Mouse (Mus musculus): ENCODE results near the gene Retn. TPM values are rescaled to one million over a fixed set of nuclear protein-coding genes. Genes with fewer than 3 reads are reported as not detected.

The Retn gene
- polyA plus RNA-seq, 1 experiment from 2014 or later: 0.24 TPM

- H3K27me3 ChIP-seq: no peaks in the 10 kb centered on the region
- ATAC-seq: no peak
- DNase-seq (ENCODE audit: low read depth, low spot score): no peak
- POLR2A ChIA-PET: no interaction called here
- CTCF ChIA-PET: interaction anchor here (0.7 to 6.4 kb wide), 9 partner anchors 10 to 161 kb away, joined by 3 to 41 read pairs (median 4); partner anchors contain the start of genes Fcor and Trappc5
- TF ChIP-seq CTCF (IDR thresholded peaks at IDR 0.05): no peak
- in situ Hi-C loops (cut with MboI; ENCODE audit: low pct_unique_long_range_greater_than_20kb): loop anchor here (5.0 kb wide), 2 partner anchors 44 to 71 kb away; partner anchors contain the start of gene Fcor
These were observed 27.6 kb upstream of the Retn start for GRCm38 (mm10) chr8:3628014-3628413.

- ChIA-PET POLR2A (interaction anchor here (1.0 to 1.6 kb wide), 3 partner anchors 15 to 34 kb away, joined by 3 read pairs; partner anchors contain the start of gene Mcemp1), CTCF (interaction anchor here (1.1 to 6.4 kb wide), 4 partner anchors 10 to 45 kb away, joined by 4 to 41 read pairs (median 12); partner anchors contain the start of genes Fcor and Trappc5)
- DNase-seq (ENCODE audit: low read depth, low spot score) (no peak), ATAC-seq (peak; percentile 91)
- TF ChIP-seq CTCF (IDR thresholded peaks at IDR 0.05): no peak
- no peaks in the 10 kb centered on the region for H3K27me3 ChIP-seq
- in situ Hi-C loops (cut with MboI; ENCODE audit: low pct_unique_long_range_greater_than_20kb): no loop called here
These were observed 24.7 kb upstream of the Retn start, which contains the start of gene Stxbp2 for GRCm38 (mm10) chr8:3630647-3631477. Gene Stxbp2 (plus strand): TSS chr8:3630955.

GRCm38 (mm10) chr8:3631478-3631875 lies 24.1 kb upstream of the Retn start:
- peak; percentile 22 for ATAC-seq
- POLR2A ChIA-PET: interaction anchor here (0.9 to 1.6 kb wide), 4 partner anchors 8 to 34 kb away, joined by 3 read pairs; partner anchors contain the start of gene Mcemp1
- no peaks in the 10 kb centered on the region for H3K27me3 ChIP-seq
- in situ Hi-C loops (cut with MboI; ENCODE audit: low pct_unique_long_range_greater_than_20kb): no loop called here
- CTCF ChIA-PET: interaction anchor here (1.1 to 6.4 kb wide), 4 partner anchors 9 to 44 kb away, joined by 4 to 41 read pairs (median 4); partner anchors contain the start of genes Fcor and Trappc5
- no peak for TF ChIP-seq CTCF (IDR thresholded peaks at IDR 0.05)
- DNase-seq (ENCODE audit: low read depth, low spot score): no peak

GRCm38 (mm10) chr8:3645804-3646203 lies 9.8 kb upstream of the Retn start:
- TF ChIP-seq CTCF (IDR thresholded peaks at IDR 0.05): no peak
- in situ Hi-C loops (cut with MboI; ENCODE audit: low pct_unique_long_range_greater_than_20kb): no loop called here
- CTCF ChIA-PET: interaction anchor here (0.7 to 1.0 kb wide), 3 partner anchors 10 to 26 kb away, joined by 3 to 4 read pairs (median 3); partner anchors contain the start of genes Fcor and Retn
- POLR2A ChIA-PET: interaction anchor here (0.9 kb wide), 1 partner anchor 15 kb away, joined by 3 read pairs; the partner anchor contains the start of gene Stxbp2
- no peak for DNase-seq (ENCODE audit: low read depth, low spot score)
- ATAC-seq: no peak
- H3K27me3 ChIP-seq: no peaks in the 10 kb centered on the region

DNA sequence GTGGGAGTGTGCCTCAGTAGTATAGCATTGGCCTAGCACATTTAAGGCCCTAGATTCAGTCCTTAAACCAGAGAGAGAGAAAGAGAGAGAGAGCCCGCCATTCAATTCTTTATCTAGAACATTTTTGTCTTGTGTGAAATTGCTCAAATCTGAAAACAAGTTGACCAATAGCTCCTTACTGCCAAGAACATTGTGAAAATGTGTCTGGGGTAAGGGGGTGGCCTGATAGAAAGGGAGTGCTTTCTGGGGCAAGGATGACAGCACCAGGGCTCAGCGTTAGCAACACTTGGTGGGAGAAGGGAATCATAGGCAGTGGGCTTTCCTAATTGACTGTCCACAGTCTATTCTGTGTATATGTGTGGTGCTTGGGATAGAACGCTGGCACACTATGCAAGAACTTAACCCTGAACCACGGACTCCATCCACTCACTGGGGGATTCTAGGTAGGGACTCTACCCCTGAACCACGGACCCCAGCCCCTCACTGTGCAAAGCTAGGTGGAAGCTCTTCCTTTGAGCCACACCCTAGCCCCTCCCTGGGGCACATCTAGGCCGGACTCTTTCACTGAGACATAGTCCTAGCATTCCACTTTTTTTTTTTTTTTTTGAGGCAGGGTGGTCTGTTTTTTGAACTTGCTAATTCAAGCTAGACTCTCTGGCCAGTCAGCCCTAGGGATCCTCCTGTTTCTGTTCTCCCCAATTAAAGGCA lies 8.6 kb upstream of the Retn start:
- CTCF ChIA-PET: interaction anchor here (1.1 to 2.9 kb wide), 4 partner anchors 10 to 25 kb away, joined by 3 to 10 read pairs (median 8); partner anchors contain the start of gene Fcor
- no peak for DNase-seq (ENCODE audit: low read depth, low spot score)
- POLR2A ChIA-PET: no interaction called here
- no peaks in the 10 kb centered on the region for H3K27me3 ChIP-seq
- peak; percentile 15 for ATAC-seq
- no peak for TF ChIP-seq CTCF (IDR thresholded peaks at IDR 0.05)
- in situ Hi-C loops (cut with MboI; ENCODE audit: low pct_unique_long_range_greater_than_20kb): no loop called here

DNA sequence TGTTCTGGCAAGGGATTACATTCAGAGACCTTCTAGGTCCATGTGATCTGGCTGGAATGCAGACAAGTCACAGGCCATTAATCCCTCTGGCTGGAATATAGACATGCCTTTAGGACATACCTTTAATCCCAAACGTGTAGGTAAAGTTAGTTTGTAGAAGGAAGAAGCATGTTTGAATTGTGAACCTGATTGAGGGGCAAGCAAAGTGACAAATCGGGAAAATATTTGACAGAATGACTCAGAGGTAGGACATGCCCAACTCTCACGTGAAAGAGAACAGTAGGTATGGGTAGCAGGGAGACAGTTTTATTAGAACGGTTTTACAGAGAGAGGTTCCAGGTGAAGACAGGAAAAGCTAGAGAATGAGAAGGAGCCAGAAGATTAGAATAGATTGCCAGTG lies 8.0 kb upstream of the Retn start:
- DNase-seq (ENCODE audit: low read depth, low spot score): no peak

GRCm38 (mm10) chr8:3648268-3648667 lies 7.3 kb upstream of the Retn start:
- in situ Hi-C loops (cut with MboI; ENCODE audit: low pct_unique_long_range_greater_than_20kb): no loop called here
- ChIA-PET POLR2A (interaction anchor here (0.7 kb wide), 1 partner anchor 8 kb away, joined by 7 read pairs; no protein-coding TSS in a partner anchor), CTCF (interaction anchor here (1.6 to 2.9 kb wide), 4 partner anchors 9 to 24 kb away, joined by 4 to 10 read pairs (median 8); partner anchors contain the start of gene Fcor)
- ATAC-seq: no peak
- no peak for TF ChIP-seq CTCF (IDR thresholded peaks at IDR 0.05)
- DNase-seq (ENCODE audit: low read depth, low spot score): no peak
- no peaks in the 10 kb centered on the region for H3K27me3 ChIP-seq

More for the DNA sequence above, 8.0 kb upstream of the Retn start:
- peak; percentile 50 for ATAC-seq
- TF ChIP-seq CTCF (IDR thresholded peaks at IDR 0.05): no peak
- POLR2A ChIA-PET: no interaction called here
- no peaks in the 10 kb centered on the region for H3K27me3 ChIP-seq
- CTCF ChIA-PET: interaction anchor here (1.1 to 2.9 kb wide), 5 partner anchors 9 to 24 kb away, joined by 3 to 10 read pairs (median 6); partner anchors contain the start of gene Fcor
- in situ Hi-C loops (cut with MboI; ENCODE audit: low pct_unique_long_range_greater_than_20kb): no loop called here

GRCm38 (mm10) chr8:3648990-3649389 lies 6.6 kb upstream of the Retn start:
- no peaks in the 10 kb centered on the region for H3K27me3 ChIP-seq
- POLR2A ChIA-PET: interaction anchor here (0.7 kb wide), 1 partner anchor 8 kb away, joined by 7 read pairs; no protein-coding TSS in a partner anchor
- no peak for ATAC-seq
- no peak for DNase-seq (ENCODE audit: low read depth, low spot score)
- in situ Hi-C loops (cut with MboI; ENCODE audit: low pct_unique_long_range_greater_than_20kb): no loop called here
- no peak for TF ChIP-seq CTCF (IDR thresholded peaks at IDR 0.05)
- CTCF ChIA-PET: interaction anchor here (1.6 to 2.9 kb wide), 3 partner anchors 8 to 23 kb away, joined by 4 to 10 read pairs (median 10); partner anchors contain the start of gene Fcor

DNA sequence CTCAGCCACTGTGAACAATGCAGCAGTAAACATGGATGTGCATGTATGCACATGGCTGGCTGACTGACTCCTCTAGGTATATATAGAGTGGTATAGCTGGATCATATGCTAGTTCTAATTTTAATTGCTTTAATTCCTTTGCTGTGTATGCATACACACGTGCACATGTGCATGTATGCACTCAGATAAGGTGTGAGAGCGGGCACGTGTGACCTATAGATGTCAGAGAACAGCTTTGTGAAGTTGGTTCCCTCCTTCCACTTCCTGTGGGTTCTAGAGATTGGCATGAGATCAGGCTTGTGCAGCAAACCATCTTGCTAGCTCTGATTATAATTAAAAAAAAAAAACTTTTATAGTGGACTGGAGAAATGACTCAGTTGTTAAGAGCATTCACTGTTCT lies 2.7 kb upstream of the Retn start:
- POLR2A ChIA-PET: no interaction called here
- TF ChIP-seq CTCF (IDR thresholded peaks at IDR 0.05): no peak
- no peaks in the 10 kb centered on the region for H3K27me3 ChIP-seq
- DNase-seq (ENCODE audit: low read depth, low spot score): no peak
- in situ Hi-C loops (cut with MboI; ENCODE audit: low pct_unique_long_range_greater_than_20kb): no loop called here
- ATAC-seq: no peak
- CTCF ChIA-PET: interaction anchor here (1.5 kb wide), 1 partner anchor 22 kb away, joined by 3 read pairs; no protein-coding TSS in a partner anchor

Data from Patski (cell line).